Mouse (Mus musculus) heart, embryonic 11.5 days (tissue): ENCODE results near the gene Cox14. TPM values are rescaled to one million over a fixed set of nuclear protein-coding genes. Genes with fewer than 3 reads are reported as not detected.

ENCODE experiments used
- ATAC-seq: fragments of 200-750 bp; cut with Nextera tagmentation; replicated peaks from 2 replicates; pipeline ENCODE4 v1.8.0; 2017; ENCODE audit warnings: moderate library complexity; ENCODE audit not compliant: insufficient number of reproducible peaks, low FRiP score, low TSS enrichment
- H3K27ac ChIP-seq: fragments of 300-500 bp; sonication (generic); 2 replicates; pipeline ENCODE4 v1.5.1; 2014; ENCODE audit warnings: mild to moderate bottlenecking, low read depth, low read length
- H3K27me3 ChIP-seq: fragments of 300-500 bp; sonication (generic); 2 replicates; pipeline ENCODE4 v1.6.1; 2014; ENCODE audit warnings: mild to moderate bottlenecking, low read length, mixed read lengths; ENCODE audit not compliant: control insufficient read depth, insufficient read depth
- H3K36me3 ChIP-seq: fragments of 300-500 bp; sonication (generic); 2 replicates; pipeline ENCODE4 v1.6.1; 2014; ENCODE audit warnings: mild to moderate bottlenecking, low read length, moderate library complexity, mixed read lengths; ENCODE audit not compliant: control insufficient read depth, insufficient read depth
- H3K4me1 ChIP-seq: fragments of 300-500 bp; sonication (generic); 2 replicates; pipeline ENCODE4 v1.6.1; 2014; ENCODE audit warnings: low read length; ENCODE audit not compliant: control insufficient read depth, insufficient read depth
- H3K4me2 ChIP-seq: fragments of 300-500 bp; sonication (generic); 2 replicates; pipeline ENCODE4 v1.6.1; 2014; ENCODE audit warnings: mild to moderate bottlenecking, moderate library complexity
- H3K4me3 ChIP-seq: fragments of 300-500 bp; sonication (generic); 2 replicates; pipeline ENCODE4 v1.5.1; 2014; ENCODE audit warnings: low read depth, low read length
- H3K9ac ChIP-seq: fragments of 300-500 bp; sonication (generic); 2 replicates; pipeline ENCODE4 v1.6.1; 2014; ENCODE audit warnings: mild to moderate bottlenecking, low read depth, low read length, moderate library complexity
- H3K9me3 ChIP-seq: fragments of 300-500 bp; sonication (generic); replicated peaks from 2 replicates; pipeline ENCODE4 v1.6.1; 2016; ENCODE audit warnings: low read length; ENCODE audit not compliant: control insufficient read depth
- WGBS: fragments of 180-500 bp; shearing (Covaris S2); extraction: QIAGEN DNeasy Blood & Tissue Kit; methylation state at CpG from one replicate; pipeline ENCODE4 v1.1.7; 2014; ENCODE audit not compliant: insufficient replicate concordance; 5-methylcytosine and 5-hydroxymethylcytosine counted together
- polyA plus RNA-seq: library from polyadenylated mRNA; unstranded; fragments of >200 nt; fragmentation: Nextera tagmentation; extraction: Ambion mirVana; gene quantifications from 2 replicates; pipeline ENCODE4 v1.2.1, GENCODE M21; 2014

The Cox14 gene
- polyA plus RNA-seq, 1 experiment from 2014 or later, result 176 TPM

DNA sequence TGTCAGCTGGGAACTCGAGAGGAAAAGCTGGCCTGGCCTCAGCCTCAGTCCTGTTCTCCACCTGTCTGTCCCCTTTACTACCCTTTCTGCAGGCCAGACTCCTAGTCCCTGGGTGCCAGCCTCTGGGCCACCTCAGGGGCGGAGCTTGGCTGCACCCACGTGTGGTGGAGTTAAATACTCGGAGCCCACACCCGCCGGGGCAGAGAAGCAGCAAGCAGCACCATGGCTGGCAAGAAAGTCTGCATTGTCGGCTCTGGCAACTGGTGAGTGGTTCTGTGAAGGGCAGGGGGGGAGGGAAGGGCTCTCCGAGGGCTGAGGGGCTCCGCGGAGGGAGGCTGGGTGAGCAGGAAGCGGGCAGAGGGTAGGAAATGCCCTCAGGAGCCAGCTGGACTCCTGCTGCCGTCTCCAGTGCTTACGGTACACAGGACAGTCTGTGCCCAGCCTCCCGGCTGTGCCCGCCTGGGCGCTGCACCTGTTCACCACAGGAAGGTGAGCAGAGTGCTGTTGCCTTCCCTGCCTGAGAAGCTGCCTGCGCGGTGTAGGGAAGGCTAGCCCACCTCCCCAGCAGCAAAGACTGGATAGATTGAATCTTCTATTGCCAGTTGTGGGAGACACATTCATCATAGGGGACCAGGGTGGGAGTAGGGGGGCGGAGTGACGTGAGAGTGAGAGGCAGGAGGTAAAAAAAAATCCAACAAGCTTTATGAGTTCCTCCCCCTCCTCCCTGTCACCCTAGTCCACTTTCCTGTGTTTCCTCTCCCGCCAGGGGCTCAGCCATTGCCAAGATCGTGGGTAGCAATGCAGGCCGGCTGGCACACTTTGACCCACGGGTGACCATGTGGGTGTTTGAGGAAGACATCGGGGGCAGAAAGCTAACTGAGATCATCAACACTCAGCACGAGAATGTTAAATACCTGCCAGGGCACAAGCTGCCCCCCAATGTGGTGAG lies 7.8 kb upstream of the Cox14 start, which contains the start of gene Gpd1:
Gpd1 (plus strand) TSS at position 130 of the 949 bp plus-strand sequence.
- no peaks in the 10 kb centered on the region for H3K27me3 ChIP-seq
- H3K9me3 ChIP-seq, result no peaks in the 10 kb centered on the region
- no peak within 1 kb of the TSS for H3K4me3 ChIP-seq
- no peak within 1 kb of the TSS for H3K9ac ChIP-seq
- 67% methylated on average over 26 of the region's 26 CpGs for WGBS
- no peak for ATAC-seq
- peaks cover 15% of the 10 kb centered on the region for H3K4me1 ChIP-seq
- H3K4me2 ChIP-seq, result no peak within 1 kb of the TSS
- H3K36me3 ChIP-seq, result peaks cover 5% of the 10 kb centered on the region
- no peak within 1 kb of the TSS for H3K27ac ChIP-seq

DNA sequence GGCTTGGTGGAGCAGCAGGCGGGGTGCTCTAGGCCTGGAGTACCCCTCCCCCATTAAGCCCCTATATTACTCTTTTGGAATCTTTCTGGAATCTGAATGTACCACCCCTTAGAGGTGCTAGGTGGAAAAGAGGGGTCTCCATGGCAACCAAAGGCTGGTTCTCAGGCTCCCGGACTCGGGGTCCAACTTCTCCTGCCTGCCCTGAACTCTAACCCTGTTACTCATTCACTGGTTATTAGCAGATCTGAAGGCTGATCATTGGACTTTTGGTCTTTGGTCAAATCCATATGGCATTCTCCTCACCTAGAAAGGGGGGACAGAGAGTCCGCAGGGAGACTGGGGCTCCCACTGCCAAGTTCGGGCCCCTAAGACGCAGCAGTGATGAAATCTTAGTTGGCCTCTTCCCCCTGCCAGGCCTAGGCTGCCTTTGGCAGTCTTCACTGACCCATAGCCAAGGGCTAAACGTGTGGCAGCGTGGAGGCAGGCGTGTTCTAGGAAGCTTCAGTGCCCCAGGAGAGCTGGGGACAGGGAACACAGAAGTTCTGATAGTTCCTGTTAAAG lies 6.9 kb upstream of the Cox14 start:
- Histone ChIP-seq H3K27me3 (no peaks in the 10 kb centered on the region), H3K9ac (no peak overlapping the region), H3K4me1 (peaks cover 22% of the 10 kb centered on the region), H3K36me3 (no peaks in the 10 kb centered on the region; the same call in 1 of the 2 replicates), H3K4me2 (no peak overlapping the region), H3K27ac (no peak overlapping the region), H3K4me3 (no peak overlapping the region), H3K9me3 (no peaks in the 10 kb centered on the region)
- WGBS, result 86% methylated on average over 9 of the region's 9 CpGs
- ATAC-seq, result no peak

DNA sequence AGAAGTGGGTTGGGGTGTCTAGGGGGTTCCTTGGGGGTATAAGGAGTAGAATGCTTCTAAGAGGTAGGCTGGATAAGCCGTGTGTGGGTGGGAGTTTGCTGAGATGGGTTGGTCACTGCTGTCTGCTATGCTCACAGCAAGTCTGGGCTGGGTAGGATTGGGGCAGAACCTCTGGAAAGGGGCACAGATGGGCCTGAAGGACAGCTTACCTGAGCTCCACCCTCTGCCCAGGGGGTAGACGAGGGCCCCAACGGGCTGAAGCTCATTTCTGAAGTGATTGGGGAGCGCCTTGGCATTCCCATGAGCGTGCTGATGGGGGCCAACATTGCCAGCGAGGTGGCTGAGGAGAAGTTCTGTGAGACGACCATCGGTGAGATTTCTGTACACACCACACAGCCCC lies 5.6 kb upstream of the Cox14 start:
- ATAC-seq, result no peak
- no peak overlapping the region for H3K4me3 ChIP-seq
- H3K4me2 ChIP-seq, result no peak overlapping the region
- no peaks in the 10 kb centered on the region for H3K9me3 ChIP-seq
- no peaks in the 10 kb centered on the region for H3K36me3 ChIP-seq
- H3K27me3 ChIP-seq, result no peaks in the 10 kb centered on the region
- no peak overlapping the region for H3K9ac ChIP-seq
- 70% methylated on average over 8 of the region's 8 CpGs for WGBS
- H3K27ac ChIP-seq, result no peak overlapping the region
- peaks cover 26% of the 10 kb centered on the region for H3K4me1 ChIP-seq

DNA sequence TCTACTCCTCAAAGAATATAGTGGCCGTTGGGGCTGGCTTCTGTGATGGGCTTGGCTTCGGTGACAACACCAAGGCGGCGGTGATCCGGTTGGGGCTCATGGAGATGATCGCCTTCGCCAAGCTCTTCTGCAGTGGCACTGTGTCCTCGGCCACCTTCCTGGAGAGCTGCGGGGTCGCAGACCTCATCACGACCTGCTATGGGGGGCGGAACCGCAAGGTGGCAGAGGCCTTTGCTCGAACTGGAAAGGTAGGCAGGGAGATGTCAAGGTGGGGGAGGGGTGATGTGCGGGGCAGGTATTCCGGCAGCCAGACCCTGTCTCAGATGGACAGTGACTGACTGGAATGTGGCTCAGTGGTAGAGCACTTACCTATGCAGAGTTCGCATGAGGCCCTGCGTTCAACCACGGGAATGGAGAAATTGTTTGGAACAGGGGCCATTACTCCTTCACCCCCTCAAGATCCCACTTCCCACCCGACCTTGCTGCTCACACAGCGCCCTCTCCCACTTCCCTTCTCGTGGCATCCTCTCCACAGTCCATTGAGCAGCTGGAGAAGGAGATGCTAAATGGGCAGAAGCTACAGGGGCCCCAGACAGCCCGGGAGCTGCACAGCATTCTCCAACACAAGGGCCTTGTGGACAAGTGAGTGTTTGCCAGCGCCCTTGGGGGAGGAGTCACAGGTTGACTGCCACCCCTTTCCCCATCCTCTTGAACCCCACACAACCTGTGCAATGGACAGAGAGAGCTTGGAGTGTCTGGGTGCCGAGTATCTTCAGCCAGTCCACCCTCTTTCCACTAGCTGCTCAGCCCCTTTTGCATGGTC lies 3.3 kb upstream of the Cox14 start:
- ATAC-seq, result no peak
- 69% methylated on average over 25 of the region's 25 CpGs for WGBS
- H3K4me1 ChIP-seq, result peaks cover 26% of the 10 kb centered on the region

DNA sequence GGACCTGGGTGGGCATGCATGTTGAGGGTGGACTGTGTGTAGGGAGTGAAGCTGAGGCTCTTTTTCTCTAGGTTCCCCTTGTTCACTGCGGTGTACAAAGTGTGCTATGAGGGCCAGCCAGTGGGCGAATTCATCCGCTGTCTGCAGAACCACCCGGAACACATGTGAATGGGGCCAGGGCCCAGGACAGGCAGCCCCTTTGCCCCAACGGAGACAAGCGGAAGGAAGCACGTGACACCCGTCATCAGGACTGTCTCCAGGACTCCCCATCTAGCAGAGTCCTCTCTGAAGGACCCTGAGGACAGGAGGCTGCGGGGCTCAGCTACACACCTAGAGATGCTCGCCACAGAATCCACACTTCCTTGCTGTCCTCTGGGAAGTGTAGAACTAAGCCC lies 2.3 kb upstream of the Cox14 start:
- no peak for ATAC-seq
- peaks cover 26% of the 10 kb centered on the region for H3K4me1 ChIP-seq
- WGBS, result 48% methylated on average over 10 of the region's 10 CpGs
- H3K27me3 ChIP-seq, result no peaks in the 10 kb centered on the region
- H3K27ac ChIP-seq, result peak overlapping the region; percentile 95
- no peak overlapping the region for H3K4me3 ChIP-seq
- H3K9me3 ChIP-seq, result no peaks in the 10 kb centered on the region
- peak overlapping the region; percentile 72 for H3K4me2 ChIP-seq
- peaks cover 4% of the 10 kb centered on the region for H3K36me3 ChIP-seq
- H3K9ac ChIP-seq, result peak overlapping the region; percentile 60

More for the DNA sequence above, 3.3 kb upstream of the Cox14 start:
- H3K36me3 ChIP-seq, result no peaks in the 10 kb centered on the region
- H3K27ac ChIP-seq, result no peak overlapping the region
- H3K9ac ChIP-seq, result no peak overlapping the region
- H3K27me3 ChIP-seq, result no peaks in the 10 kb centered on the region
- no peak overlapping the region for H3K4me2 ChIP-seq
- no peaks in the 10 kb centered on the region for H3K9me3 ChIP-seq
- H3K4me3 ChIP-seq, result no peak overlapping the region

DNA sequence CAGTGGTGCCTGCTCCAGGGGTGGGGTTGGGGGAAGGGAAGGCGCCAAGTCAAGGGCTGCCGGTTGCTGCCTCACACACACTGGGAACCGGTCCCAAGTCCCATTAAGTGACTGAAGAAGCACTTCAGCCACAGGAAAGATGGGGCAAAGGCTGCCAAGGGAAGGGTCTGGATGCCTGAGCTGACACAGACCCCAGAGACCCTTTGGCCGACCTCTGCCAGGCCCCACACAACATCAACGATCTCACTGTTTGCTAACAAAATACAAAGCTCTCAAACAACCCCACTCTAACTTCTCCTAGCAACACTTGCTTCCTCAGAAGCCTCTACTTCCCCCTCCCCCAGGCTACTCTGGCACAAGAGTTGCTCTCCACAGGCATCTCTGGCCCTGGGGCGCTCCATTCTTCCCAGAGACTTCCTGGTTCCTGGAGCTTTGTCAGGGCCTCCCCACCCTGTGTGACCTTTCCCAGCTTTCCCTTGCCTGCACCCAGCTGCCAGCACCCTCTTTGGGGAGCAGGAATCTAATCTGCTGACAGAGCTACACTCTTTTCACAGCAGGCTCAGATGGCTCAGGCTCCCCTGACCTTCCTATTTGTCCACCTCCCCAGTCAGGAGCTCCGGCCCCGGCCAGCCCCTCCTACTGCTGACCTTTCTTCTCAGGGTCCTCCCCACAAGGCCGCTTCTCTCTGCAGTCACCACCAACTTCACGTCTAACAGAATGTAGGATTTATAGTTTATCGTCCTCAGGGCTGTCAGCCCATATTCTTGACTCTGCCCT lies 1.7 kb upstream of the Cox14 start:
- no peak for ATAC-seq
- Histone ChIP-seq H3K36me3 (peaks cover 9% of the 10 kb centered on the region), H3K27me3 (no peaks in the 10 kb centered on the region), H3K9me3 (no peaks in the 10 kb centered on the region; the same call in 1 of the 2 replicates), H3K4me1 (peaks cover 26% of the 10 kb centered on the region), H3K4me3 (peak overlapping the region; percentile 94; the same call in 1 of the 2 replicates), H3K27ac (peak overlapping the region; percentile 95), H3K9ac (peak overlapping the region; percentile 60), H3K4me2 (peak overlapping the region; percentile 72)
- WGBS, result 14% methylated on average over 11 of the region's 11 CpGs

DNA sequence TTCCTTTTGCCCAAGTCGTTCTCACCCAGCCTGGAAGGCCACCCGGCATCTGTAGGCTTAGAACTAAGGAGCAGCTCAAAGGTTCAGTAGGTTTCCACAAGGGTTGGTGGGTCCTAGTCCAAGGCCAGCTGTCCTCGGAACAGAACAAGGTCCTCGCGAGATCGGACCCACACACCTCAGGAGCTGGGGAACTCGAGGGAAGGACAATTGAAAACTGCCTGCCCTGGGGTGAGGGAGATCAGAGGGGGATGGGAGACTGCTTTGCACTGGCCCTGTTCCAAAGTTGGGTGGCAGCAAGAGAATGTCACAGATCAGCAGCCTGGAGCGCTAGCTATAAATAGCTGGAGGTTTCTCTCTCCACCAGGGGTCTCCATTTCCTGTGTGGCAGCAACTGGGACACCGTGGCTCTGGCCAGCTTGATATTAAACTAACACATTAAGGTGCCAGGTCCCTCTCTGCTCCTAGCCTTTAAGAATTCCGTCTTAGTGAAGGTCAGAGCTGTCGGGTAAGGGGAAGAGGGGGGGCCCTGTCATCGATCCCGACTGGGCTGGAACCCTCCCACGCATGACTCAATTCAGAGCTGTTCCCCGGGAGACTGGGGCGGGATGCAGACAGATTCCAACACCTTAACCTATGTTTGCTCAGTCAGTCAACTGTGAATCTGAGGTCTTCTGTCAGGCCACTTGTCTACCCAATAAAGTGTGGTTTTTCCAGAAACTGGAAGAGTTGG lies 961 bp upstream of the Cox14 start:
- peak overlapping the region; percentile 60 for H3K9ac ChIP-seq
- peak; percentile 28 for ATAC-seq
- peak overlapping the region; percentile 94 for H3K4me3 ChIP-seq
- 7% methylated on average over 16 of the region's 16 CpGs for WGBS
- peak overlapping the region; percentile 95 for H3K27ac ChIP-seq
- H3K27me3 ChIP-seq, result no peaks in the 10 kb centered on the region
- H3K4me1 ChIP-seq, result peaks cover 26% of the 10 kb centered on the region
- peak overlapping the region; percentile 72 for H3K4me2 ChIP-seq
- H3K9me3 ChIP-seq, result no peaks in the 10 kb centered on the region; the same call in 1 of the 2 replicates
- peaks cover 16% of the 10 kb centered on the region for H3K36me3 ChIP-seq
